Mouse (Mus musculus): ENCODE results near the gene Wwox.

Wwox gene

GRCm38 (mm10) chr8:114541132-114541531 lies 101.7 kb downstream of the Wwox start:
- DNase-seq (ENCODE audit: low read depth), result no peak

- DNase-seq (ENCODE audit: low read depth), result no peak
Observed at GRCm38 (mm10) chr8:114548360-114548759, 108.9 kb downstream of the Wwox start.

- no peak for DNase-seq (ENCODE audit: low read depth)
Observed at GRCm38 (mm10) chr8:114548837-114549236, 109.4 kb downstream of the Wwox start.

GRCm38 (mm10) chr8:114550029-114550428 lies 110.6 kb downstream of the Wwox start:
- DNase-seq (ENCODE audit: low read depth), result no peak

GRCm38 (mm10) chr8:114552606-114553005 lies 113.2 kb downstream of the Wwox start:
- DNase-seq (ENCODE audit: low read depth), result no peak

- DNase-seq (ENCODE audit: low read depth), result no peak
Observed at GRCm38 (mm10) chr8:114554966-114555365, 115.5 kb downstream of the Wwox start.

- no peak for DNase-seq (ENCODE audit: low read depth)
Observed at GRCm38 (mm10) chr8:114555491-114556202, 116.2 kb downstream of the Wwox start.

GRCm38 (mm10) chr8:114561191-114561590 lies 121.7 kb downstream of the Wwox start:
- no peak for DNase-seq (ENCODE audit: low read depth)

GRCm38 (mm10) chr8:114562486-114562885 lies 123.0 kb downstream of the Wwox start:
- DNase-seq (ENCODE audit: low read depth), result no peak

GRCm38 (mm10) chr8:114563361-114563760 lies 123.9 kb downstream of the Wwox start:
- DNase-seq (ENCODE audit: low read depth), result no peak

- no peak for DNase-seq (ENCODE audit: low read depth)
Observed at GRCm38 (mm10) chr8:114564036-114564435, 124.6 kb downstream of the Wwox start.

GRCm38 (mm10) chr8:114568531-114569166 lies 129.2 kb downstream of the Wwox start:
- no peak for DNase-seq (ENCODE audit: low read depth)

GRCm38 (mm10) chr8:114573014-114573746 lies 133.7 kb downstream of the Wwox start:
- no peak for DNase-seq (ENCODE audit: low read depth)

GRCm38 (mm10) chr8:114573747-114574093 lies 134.3 kb downstream of the Wwox start:
- no peak for DNase-seq (ENCODE audit: low read depth)

- no peak for DNase-seq (ENCODE audit: low read depth)
Observed at GRCm38 (mm10) chr8:114579292-114579691, 139.8 kb downstream of the Wwox start.

- DNase-seq (ENCODE audit: low read depth), result no peak
Observed at GRCm38 (mm10) chr8:114580684-114581083, 141.2 kb downstream of the Wwox start.

- DNase-seq (ENCODE audit: low read depth), result no peak
Observed at GRCm38 (mm10) chr8:114590336-114590867, 150.9 kb downstream of the Wwox start.

- no peak for DNase-seq (ENCODE audit: low read depth)
Observed at GRCm38 (mm10) chr8:114591296-114592280, 152.1 kb downstream of the Wwox start.

- DNase-seq (ENCODE audit: low read depth), result no peak
Observed at GRCm38 (mm10) chr8:114593424-114594157, 154.1 kb downstream of the Wwox start.

GRCm38 (mm10) chr8:114594811-114595210 lies 155.4 kb downstream of the Wwox start:
- no peak for DNase-seq (ENCODE audit: low read depth)

- no peak for DNase-seq (ENCODE audit: low read depth)
Observed at GRCm38 (mm10) chr8:114599555-114599954, 160.1 kb downstream of the Wwox start.
